Mouse (Mus musculus) right cerebral cortex, postnatal 36 days (tissue): ENCODE measurements around the gene C3ar1.
A peak's percentile ranks its signal among the peaks of the same experiment; 100 is the strongest.

ENCODE experiments used
- DNase-seq, 2 experiments: peaks; one replicate each; pipeline ENCODE4 v3.0.0; 2022; ENCODE audit warnings: low spot score in 2 of 2, mixed read lengths in 1 of 2

Gene C3ar1

DNA sequence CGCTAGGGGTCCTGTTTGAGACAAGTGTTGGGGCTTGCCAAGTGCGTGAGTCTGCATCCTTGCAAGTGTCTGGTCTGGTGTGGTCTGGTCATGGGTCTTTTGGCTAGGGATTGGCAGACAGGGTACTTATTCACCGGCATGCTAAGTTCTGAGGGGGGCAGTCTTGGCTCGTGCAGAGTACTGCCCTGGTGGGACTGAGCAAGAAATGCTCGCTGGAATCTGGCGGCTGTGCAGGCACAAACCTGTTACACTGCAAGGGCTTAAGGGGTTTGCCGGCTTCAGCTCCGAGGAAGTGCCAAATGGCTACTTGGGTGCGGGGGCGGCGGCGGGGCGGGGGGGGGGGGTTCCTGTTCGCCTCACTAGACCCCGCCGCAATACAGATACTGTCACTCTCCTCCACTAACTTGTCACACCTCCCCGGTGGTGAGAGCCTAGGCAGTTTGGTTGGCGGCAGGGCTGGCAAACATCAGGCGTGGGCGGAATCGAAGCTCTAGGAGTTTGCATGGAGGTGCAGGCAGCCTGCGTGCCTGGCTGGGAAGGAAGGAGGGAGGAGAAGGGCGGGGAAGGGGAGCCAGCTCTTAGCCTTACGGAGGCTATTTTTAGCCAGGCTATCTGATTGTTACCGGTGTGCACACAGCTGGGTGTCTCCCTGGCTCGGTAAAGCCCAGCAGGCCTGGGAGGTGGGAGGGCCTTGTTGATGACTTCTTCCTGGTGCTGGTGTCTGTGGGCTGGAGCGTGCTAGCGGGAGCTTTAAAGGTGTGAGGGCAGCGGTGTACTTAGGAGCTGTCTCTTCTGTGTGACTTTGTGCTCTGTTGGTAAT lies 29.8 kb downstream of the C3ar1 start:
- peak; percentile 87 to 90 for DNase-seq

DNA sequence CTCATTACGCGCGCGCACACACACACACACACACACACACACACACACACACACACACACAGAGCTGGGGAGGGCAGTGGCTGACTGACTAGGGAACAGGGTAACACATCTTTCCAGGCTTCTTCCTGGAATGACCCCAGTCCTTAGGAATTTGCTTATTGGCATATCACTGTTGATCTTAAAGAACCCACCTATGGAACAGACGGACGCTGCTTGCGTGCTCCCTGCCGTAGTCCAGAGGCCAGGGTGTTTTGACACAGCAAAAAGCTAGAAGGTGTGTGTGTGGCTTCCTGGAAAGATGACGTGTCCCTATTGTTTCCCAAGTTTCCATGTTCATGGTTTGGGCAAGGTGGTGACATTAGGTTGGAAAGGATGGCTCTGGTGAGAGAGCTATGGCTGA lies 30.8 kb downstream of the C3ar1 start:
- DNase-seq = no peak

DNA sequence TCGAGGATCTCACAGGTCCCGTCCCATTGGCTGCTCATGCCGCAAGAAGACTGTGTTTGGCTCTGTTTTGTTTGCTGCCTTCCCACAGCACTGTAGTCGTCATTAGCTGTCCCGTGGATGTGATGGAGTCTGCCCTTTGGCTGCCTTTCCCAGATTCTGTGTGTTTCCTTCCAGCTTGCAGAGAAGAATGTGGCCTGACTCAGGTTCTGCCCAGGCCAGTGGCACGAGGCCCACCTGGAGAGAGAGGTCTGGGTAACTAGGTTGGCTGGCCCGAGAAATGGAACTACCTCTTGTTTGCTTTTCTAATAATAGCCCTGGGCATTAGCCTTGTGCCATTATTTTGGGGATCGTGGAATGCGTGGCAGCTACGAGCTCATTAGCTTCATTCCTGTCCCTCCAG lies 31.9 kb downstream of the C3ar1 start:
- DNase-seq = no peak

DNA sequence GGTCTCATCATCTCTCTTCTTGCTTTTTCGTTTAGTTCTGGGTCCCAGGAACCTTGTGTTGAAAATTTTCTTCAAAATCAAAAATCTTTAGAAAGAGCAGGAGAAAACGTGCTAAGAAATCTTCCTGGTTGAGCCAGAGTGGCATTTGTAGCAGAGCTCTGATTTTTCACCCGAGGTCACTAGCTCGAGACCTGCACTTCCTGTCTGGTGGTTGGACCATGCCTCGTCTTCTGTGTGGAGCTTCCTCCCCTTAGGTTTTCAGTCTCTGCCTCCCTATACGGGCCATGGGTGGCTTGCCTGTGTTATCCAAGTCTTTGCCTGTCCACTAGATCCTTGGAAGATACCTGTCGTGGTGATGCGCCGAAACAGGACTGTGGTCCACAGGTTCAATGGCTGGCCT lies 34.1 kb downstream of the C3ar1 start:
- DNase-seq = no peak

DNA sequence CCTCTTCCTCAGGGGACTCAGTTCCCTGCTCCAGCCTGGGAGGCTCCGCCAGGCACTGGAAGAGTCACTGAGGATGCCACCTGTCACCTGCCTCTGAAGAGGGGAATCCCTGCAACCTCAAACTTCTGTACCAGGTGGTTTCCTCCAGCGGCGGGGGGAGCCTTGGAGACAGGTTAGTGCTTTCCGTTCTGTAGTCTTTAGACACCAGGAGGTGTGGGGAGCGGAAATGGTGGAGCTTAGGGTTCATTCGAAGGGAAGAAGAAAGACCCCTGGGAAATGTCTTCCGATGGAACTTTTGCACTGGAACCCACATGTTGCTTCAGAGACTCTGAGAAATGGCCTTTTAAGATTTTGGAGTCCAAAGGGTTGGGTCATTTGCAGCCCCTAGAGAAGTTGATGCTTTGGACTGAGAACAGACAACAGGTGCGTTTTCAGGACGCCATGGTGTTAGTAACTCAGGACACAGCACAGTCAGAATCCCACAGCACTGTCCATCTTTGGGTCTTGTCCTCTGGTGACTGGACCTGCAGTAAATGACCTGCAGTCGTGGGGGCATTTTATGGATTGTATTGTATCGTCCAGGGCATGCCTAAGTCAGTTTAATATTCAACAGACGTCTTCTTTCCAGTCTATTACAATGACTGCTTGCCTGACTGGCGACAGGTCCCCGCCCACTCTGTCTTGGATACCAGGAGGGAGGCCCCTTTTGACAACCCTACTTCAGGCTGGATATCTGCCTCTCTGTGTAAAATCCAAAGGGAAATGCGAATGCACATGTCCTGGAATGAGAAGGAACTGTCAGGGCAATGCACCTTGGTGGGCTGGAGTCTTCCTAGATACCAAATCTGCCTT lies 34.9 kb downstream of the C3ar1 start:
- no peak for DNase-seq

DNA sequence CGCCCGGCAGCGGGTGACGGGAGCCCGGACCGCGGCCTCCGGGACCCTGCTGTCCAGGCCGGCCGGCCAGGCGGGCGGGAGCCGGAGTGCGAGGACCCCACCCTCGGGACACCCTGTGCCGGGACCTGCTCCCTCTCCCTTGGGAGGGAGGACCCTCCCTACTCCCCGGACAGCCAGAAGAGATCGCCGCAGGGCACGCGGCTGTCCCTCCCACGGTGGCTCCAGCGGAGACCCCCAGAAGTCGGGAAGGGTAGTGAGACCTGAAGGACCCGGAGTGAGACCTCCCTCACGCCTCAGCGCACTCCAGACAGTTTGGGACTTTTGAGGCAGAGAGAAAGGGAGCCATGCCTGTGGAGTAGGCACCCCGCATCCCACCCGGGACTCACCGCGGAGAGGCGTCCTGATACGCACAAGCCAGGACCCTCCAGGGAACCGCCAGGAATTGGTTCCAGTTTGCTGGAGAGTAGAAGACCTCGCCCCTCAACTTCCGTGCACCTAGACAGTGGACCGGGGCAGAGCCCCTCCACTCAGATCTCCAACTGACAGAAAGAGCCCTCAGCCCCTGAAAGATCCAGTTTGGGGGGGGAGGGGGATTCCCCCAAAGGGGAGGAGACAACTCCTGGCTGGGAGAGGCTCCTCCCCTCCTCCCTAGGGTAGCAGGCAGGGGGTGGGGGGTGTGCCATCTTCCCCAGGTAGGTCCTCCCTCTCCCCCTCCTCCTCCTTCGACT lies 35.7 kb downstream of the C3ar1 start:
- DNase-seq = no peak

DNA sequence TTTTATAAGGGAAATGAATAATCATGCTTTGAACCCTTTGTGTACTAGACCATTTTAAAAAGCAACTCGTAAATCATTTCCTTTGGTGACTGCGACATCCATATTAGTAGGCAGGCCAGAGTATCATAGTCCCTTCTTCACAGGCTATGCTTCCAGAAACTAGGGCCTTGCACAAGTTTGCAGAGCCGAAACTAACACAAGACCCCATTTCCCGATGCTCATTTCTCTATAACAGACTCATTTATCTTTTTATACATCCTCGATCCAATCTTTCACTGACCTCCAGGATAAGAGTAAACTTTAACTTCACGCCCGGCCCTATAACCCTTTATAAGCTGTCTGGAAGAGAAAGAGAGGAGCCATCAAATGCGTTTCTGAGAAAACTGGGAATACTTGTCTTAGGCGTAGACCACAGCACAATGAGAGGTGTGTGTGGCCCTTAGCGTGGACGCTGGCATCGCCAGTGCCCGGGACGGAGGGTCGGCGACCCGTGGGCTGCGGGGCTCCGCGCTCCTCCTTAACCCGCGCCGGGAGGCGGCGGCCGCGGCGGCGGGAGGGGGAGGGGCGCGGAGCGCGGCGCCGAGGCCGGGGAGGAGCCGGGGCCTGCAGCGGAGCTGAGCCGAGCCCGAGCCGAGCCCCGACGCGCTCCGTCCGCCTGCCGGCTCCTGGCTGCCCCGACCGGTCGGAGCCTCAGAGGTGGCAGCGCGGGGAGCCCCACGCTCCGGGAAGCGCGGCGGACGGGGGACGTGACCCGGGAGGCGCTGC lies 36.5 kb downstream of the C3ar1 start, which contains the start of gene Foxj2:
Foxj2 (plus strand) TSS at position 609 of the 765 bp plus-strand sequence.
- DNase-seq = no peak

DNA sequence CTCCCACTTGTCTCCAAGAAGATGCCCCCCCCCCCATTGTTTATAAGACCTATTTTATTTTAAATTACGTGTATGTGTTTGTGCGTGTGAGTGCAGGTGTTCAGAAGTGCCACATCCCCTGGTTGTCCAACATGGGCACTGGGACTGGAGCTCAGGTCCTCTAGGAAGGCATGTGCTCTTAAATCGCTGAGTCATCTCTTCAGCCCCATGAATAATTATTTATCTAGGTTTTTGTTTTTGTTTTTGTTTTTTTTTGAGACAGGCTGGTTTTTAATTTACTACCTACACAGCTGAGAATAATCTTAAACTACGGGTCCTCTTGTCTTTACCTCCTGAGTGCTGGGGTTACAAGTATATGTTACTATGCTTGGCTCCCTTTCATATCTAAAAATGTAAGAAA lies 42.3 kb downstream of the C3ar1 start:
- no peak for DNase-seq

DNA sequence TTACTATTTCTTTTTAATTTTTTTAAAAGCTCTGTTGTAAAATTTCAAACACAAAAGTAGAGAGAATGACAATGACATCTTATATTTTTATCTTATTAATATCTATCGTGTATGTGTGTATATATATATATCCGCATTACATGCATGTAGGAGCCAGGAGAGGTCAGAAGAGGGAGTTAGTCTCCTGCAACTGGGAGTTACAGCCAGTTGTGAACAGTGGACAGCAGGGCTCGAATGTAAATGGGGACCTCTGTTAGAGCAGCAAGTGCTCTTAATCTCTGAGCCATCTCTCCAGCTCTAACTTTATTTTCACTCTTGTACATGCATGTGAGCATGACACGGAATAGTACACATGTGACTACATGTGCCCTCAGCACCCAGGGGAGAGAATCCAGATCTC lies 43.2 kb downstream of the C3ar1 start:
- no peak for DNase-seq

DNA sequence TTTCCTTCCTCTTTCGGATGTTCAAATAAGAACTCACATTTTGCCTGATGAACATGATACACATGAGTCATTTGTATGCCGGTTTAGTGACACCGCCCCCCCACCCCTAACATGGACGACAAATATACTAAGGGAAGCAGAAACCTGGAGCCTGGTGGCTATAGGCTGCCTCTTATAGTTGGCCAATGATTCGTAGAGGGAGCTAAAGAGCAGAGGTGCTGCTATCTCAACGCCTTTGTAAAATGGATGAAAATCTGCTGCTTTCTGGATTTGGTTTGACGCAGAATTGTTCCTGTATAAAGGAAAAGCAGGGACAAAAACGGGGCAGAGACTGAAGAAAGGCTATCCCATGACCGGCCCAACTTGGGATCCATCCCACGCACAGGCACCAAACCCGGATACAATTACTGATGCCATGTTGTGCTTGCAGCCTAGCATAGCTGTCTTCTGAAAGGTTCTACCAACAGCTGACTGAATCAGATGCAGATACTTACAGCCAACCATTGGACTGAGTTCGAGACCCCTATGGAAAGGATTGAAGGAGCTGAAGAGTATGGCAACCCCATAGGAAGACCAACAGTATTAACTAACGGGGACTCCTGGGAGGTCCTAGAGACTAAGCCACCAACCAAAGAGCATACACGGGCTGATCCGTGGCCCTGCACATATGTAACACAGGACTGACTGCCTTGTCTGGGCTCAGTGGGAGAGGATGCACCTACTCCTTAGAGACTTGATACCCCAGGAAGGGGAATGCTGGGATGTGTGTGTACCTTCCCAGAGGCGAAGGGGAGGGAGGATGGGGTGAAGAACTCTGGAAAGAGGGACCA lies 44.0 kb downstream of the C3ar1 start:
- DNase-seq = no peak

DNA sequence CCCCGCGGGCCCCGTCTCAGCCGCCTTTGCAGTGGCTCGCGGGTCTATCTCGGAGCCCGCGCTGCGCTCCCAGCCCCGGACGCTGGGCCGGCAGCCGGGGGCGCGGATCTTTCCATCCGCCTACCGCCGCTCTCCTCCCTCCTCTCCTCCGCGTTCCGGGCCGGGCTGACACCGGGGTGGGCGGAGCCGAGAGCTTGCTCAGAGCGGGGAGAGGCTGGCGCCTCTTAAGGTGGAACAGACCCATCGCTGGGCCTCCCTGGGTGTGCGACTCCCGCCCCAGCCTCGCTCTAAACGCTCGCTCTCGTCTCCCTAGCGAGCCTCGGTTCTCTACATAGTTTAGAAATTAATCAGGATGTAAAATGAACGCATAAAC lies 44.7 kb downstream of the C3ar1 start:
- DNase-seq = peak; percentile 88 to 90

DNA sequence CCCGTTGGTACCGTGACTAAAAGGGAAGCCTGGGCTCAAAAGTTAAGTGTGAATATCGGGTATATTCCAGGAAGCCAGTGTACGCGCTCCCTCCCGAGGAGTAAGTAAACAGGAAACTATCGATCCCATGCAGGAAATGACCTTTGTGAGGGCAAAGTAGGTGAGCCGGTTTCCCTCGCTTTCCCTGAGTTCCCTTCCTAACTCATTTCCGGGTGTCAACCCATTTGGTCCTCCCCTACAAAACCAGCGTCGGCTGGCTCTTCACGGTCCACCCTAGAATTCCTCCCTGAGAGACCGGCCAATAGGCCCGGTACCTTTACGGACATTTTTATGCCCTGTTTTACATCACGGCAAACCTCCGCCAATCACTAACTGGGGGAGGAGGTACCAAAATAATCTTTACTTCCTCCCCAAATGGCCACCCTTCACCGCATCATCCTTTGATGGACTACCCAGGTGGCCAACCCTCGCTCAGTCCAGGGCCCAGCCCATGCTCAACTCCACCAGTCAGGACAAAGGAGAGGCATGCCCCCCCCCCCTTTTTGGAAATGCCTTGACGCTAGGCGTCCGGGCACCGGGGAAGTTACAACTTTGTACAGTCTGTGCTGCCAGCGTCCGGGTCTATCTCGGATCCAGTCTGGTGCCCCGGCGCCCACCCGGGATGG lies 45.2 kb downstream of the C3ar1 start:
- peak; percentile 97 to 99 for DNase-seq

DNA sequence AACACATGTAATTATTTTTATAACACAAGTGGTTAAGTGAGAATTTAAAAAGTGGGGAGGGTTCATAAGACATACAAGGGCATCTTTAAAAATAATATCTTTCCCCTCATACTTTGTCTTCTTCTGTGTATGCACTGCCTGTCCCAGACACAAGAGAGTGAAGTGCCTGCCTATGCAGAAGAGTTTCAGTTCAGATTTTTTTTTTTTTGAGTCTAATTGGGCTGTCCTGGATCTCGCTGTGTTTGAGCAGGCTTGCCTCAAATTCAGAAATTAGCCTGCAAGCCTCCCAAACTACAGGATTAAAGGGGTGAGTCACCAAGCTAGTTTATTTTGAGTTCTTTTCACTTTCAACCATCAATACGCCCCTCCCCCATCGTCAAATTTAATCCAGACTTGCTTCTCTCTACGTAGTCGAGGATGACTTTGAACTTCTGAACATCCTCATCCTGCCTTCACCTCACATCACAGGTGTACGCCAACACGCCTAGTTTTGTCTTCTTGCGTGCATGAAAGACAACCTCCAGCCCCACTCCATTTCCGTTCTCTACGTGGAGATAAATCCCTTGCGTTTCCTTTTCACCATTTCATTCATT lies 45.8 kb downstream of the C3ar1 start:
- no peak for DNase-seq

DNA sequence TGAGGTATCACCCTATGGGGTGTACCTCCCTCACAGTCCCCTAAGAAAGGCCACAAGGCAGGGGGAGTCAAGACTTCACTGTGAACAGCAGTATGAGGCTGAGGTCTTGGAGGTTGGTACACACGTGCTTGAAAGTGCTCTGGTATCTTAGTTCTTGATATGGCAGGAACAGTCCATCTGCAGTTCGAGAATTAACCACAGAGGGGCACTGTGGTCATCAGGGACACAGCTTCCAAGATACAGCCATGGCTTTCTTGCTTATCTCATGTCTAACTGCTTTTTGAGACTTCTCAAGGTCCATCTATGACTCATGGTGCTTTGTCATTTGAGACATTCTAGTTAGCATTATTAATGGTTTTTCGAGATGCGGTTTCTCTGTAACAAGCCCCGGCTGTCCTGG lies 51.5 kb downstream of the C3ar1 start:
- peak in 1 of 2 experiments; percentile 65 for DNase-seq

DNA sequence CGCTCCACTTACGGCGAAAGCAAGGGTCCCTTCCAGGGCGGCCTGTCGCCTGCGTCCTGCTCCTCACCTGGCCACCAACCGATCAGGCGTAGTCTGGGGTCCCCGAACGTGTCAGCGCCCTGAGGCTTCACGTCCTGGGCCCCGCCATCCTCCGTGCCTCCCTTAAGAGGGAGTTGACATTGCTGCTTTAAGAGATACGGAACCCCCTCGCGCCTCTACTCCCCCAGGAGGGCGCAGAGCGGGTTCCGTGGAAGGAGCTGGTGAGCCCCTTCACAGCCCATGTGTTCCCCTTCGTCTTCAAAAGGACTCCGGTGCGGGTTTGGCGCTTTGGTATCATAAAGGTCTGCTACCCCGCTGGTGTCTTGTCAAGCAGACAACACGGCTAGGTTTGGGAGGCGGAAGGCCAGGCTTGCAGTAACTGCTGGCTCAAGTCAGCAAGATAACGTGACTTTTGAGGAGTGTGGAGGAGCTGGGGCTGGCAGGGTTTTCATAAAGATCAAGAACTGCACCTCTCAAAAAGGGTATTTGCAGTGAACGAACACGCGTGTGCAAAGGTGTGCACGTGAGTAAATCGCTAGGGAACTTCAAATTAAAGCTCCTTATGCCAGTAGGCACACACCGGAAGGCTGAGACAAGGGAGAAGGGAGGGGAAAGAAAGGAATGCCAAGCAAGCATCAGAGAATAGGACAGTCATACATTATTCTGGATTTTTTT lies 54.0 kb downstream of the C3ar1 start:
- DNase-seq = no peak

DNA sequence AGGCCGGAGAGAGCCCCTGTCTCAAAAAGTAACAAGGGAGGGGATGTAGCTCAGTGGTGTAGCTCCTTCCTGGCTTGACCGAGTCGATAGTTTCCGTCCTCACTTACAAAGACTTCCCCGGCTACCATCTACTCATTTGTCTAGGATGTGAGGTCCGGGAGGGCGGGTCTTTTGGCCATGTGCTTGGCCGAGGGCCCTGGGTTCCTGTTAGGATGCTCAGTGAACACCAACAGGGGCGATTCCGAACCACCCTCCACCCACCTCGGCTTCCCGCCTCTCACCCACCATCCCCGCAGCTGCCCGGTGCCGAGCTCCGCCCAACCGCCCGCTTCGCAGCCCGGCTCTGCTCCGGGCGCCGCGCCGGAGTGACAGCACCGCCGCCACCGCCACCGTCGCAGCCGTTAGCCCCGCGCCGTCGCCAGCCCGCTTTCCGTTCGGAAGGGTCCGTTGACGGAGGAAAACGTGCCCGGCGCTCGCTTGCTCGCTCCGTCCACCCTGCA lies 54.6 kb downstream of the C3ar1 start, which contains the start of gene Slc2a3:
Slc2a3 (minus strand) TSS at position 340 of the 500 bp plus-strand sequence.
- peak; percentile 55 to 59 for DNase-seq

DNA sequence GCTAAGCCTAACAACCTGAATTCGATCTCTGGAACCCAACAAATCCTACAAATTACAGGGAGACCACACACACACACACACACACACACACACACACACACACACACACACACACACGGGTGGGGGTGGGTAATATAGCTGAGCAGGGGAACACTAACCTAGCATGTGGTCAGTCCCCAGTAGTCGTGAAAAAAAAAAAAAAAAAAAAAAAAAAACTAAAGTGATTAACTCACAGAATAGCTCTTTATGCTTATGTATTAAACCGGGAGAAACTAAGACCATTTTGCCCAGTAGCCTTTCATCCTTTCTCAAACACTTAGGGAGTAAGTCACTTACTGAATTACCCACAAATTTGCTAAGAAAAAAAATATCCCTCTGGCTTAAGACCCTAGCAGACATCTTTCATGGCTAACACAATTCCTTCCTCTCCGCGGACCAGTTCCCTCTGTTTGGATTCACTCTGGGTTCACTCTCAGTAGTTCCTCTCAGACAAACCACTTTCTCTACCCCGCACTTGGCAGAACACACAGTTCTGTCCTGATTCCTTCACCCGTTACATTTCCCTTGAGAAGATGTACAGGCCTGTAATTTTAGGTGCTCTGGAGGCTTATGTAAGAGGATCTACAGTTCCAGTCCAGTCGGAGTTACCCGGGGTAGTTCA lies 55.2 kb downstream of the C3ar1 start:
- DNase-seq = peak; percentile 62 to 83
